Mouse (Mus musculus): ENCODE data around the gene Megf8.
A peak's percentile ranks its signal among the peaks of the same experiment; 100 is the strongest.

Gene Megf8

GRCm38 (mm10) chr7:25316532-25317445 lies at the start of gene Megf8:
Gene Megf8, plus strand, starts transcription at chr7:25317164.
- DNase-seq (ENCODE audit: extremely low spot score, low spot score): peak; percentile 95

GRCm38 (mm10) chr7:25267301-25267750 lies 49.6 kb upstream of the Megf8 start, which contains the start of gene Cic:
Gene Cic, plus strand, starts transcription at chr7:25267704.
- no peak for DNase-seq (ENCODE audit: extremely low spot score, low spot score)

- DNase-seq (ENCODE audit: extremely low spot score, low spot score): peak; percentile 99
These were observed 49.1 kb upstream of the Megf8 start for GRCm38 (mm10) chr7:25267751-25268463.

GRCm38 (mm10) chr7:25268588-25268987 lies 48.4 kb upstream of the Megf8 start:
- no peak for DNase-seq (ENCODE audit: extremely low spot score, low spot score)

GRCm38 (mm10) chr7:25269029-25269428 lies 47.9 kb upstream of the Megf8 start:
- no peak for DNase-seq (ENCODE audit: extremely low spot score, low spot score)

GRCm38 (mm10) chr7:25269545-25270271 lies 47.3 kb upstream of the Megf8 start:
- no peak for DNase-seq (ENCODE audit: extremely low spot score, low spot score)

- no peak for DNase-seq (ENCODE audit: extremely low spot score, low spot score)
These were observed 46.0 kb upstream of the Megf8 start for GRCm38 (mm10) chr7:25270652-25271633.

GRCm38 (mm10) chr7:25271651-25272444 lies 45.1 kb upstream of the Megf8 start:
- DNase-seq (ENCODE audit: extremely low spot score, low spot score): no peak

GRCm38 (mm10) chr7:25272445-25273258 lies 44.3 kb upstream of the Megf8 start:
- no peak for DNase-seq (ENCODE audit: extremely low spot score, low spot score)

GRCm38 (mm10) chr7:25273259-25274241 lies 43.4 kb upstream of the Megf8 start:
- no peak for DNase-seq (ENCODE audit: extremely low spot score, low spot score)

- no peak for DNase-seq (ENCODE audit: extremely low spot score, low spot score)
These were observed 42.4 kb upstream of the Megf8 start for GRCm38 (mm10) chr7:25274571-25274970.

GRCm38 (mm10) chr7:25274996-25275395 lies 42.0 kb upstream of the Megf8 start:
- DNase-seq (ENCODE audit: extremely low spot score, low spot score): no peak

- no peak for DNase-seq (ENCODE audit: extremely low spot score, low spot score)
These were observed 41.2 kb upstream of the Megf8 start for GRCm38 (mm10) chr7:25275555-25276298.

GRCm38 (mm10) chr7:25277405-25277804 lies 39.6 kb upstream of the Megf8 start:
- DNase-seq (ENCODE audit: extremely low spot score, low spot score): no peak

GRCm38 (mm10) chr7:25277998-25278340 lies 39.0 kb upstream of the Megf8 start:
- no peak for DNase-seq (ENCODE audit: extremely low spot score, low spot score)

GRCm38 (mm10) chr7:25278341-25279075 lies 38.5 kb upstream of the Megf8 start:
- DNase-seq (ENCODE audit: extremely low spot score, low spot score): peak; percentile 92
